Mouse (Mus musculus): ENCODE results near the gene Lgals1.

DNA sequence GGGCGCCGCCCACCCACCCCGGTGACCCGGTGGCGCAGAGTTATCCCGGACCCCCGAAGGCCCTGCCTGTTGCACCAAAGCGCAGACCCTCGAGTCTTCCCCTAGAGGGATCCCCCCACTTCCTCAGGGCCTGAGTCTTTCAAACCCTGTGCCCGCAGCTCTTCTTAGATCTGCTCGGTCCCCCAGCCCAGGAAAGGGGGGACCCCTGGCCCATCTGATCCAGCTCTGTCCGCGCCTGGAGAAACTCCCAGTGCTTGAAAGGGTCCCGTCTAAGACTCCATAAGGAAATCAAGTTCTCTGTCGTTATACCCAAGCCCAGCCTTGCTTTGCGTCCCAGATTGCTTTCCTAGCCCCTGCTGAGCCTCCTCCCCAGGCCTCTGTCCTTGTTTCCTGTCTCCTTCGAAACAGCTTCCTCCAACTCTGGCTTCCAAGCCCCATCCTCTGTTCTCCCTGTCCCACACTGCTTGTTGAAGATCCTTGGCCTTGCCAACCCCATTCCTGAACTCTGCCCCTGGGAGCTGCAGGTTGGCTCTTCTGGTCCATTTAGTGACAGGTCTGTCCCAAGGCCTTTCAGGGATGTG, 48.6 kb upstream of the Lgals1 start:
- no peak; the same call in 1 of the 2 replicates for TF ChIP-seq CTCF (IDR thresholded peaks at IDR 0.05; ENCODE audit: low read depth)
- TF ChIP-seq EP300 (optimal IDR thresholded peaks at IDR 0.05): no peak

All from stomach, postnatal 0 days (tissue).